Mouse (Mus musculus): ENCODE results near the gene Zbtb9. TPM values are rescaled to one million over a fixed set of nuclear protein-coding genes. Genes with fewer than 3 reads are reported as not detected.
"Not testable (repeated sequence)": the region's sequence is repeated elsewhere in the genome, so short reads cannot be mapped to it uniquely, and the experiment has no call there.

The Zbtb9 gene
- polyA plus RNA-seq, 1 experiment from 2014 or later = 16.7 TPM

DNA sequence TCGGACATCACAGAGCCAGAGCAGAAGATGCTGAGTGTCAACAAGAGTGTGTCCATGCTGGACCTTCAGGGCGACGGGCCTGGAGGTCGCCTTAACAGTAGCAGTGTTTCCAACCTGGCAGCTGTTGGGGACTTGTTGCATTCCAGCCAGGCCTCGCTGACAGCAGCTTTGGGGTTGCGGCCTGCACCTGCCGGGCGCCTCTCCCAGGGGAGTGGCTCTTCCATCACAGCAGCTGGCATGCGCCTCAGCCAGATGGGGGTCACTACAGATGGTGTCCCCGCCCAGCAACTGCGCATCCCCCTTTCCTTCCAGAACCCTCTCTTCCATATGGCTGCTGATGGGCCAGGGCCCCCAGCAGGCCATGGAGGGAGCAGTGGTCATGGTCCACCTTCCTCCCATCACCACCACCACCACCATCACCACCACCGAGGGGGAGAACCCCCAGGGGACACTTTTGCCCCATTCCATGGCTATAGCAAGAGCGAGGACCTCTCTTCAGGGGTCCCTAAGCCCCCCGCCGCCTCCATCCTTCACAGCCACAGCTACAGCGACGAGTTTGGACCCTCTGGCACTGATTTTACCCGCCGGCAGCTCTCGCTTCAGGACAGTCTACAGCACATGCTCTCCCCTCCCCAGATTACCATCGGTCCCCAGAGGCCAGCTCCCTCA lies 11.3 kb upstream of the Zbtb9 start:
- 95% methylated on average over 21 of the region's 21 CpGs for WGBS
- no peak overlapping the region for H3K4me2 ChIP-seq (replicated peaks)
- no peak overlapping the region for H3K4me3 ChIP-seq
- H3K4me1 ChIP-seq = no peaks in the 10 kb centered on the region
- H3K9ac ChIP-seq = no peak overlapping the region
- H3K27ac ChIP-seq = no peak overlapping the region
- ATAC-seq (ENCODE audit: low FRiP score, low read depth) = 0 out of 2 replicates have a peak, but pooled peaks have one; percentile 34
- no peaks in the 10 kb centered on the region for H3K27me3 ChIP-seq
- H3K9me3 ChIP-seq = no peaks in the 10 kb centered on the region
- peaks cover 98% of the 10 kb centered on the region for H3K36me3 ChIP-seq

DNA sequence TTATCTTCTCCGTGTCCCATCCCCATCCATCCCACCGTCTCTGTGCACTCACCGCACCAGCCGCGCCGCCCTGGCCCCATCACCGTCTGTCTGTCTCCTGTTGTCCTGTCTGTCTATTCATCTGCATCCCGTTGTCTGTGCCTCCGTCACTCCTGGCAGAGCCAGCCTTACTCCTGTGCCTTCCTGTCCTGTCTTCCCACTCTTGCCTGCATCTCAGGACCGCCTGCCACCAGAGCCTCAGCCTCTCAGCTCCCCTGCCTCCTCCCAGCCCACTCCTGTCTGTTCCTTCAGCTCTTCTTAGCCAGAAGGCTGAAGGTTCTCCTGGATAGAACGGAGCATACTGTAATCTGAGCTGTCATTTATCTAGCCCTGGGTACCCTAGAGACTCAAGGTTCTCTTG lies 6.0 kb upstream of the Zbtb9 start:
- no peaks in the 10 kb centered on the region for H3K27me3 ChIP-seq
- H3K9me3 ChIP-seq = no peaks in the 10 kb centered on the region
- 88% methylated on average over 11 of the region's 11 CpGs for WGBS
- no peak for ATAC-seq (ENCODE audit: low FRiP score, low read depth)
- peaks cover 14% of the 10 kb centered on the region for H3K4me1 ChIP-seq
- H3K27ac ChIP-seq = no peak overlapping the region
- H3K9ac ChIP-seq = no peak overlapping the region
- peaks cover 77% of the 10 kb centered on the region for H3K36me3 ChIP-seq
- no peak overlapping the region for H3K4me2 ChIP-seq (replicated peaks)
- H3K4me3 ChIP-seq = no peak overlapping the region

DNA sequence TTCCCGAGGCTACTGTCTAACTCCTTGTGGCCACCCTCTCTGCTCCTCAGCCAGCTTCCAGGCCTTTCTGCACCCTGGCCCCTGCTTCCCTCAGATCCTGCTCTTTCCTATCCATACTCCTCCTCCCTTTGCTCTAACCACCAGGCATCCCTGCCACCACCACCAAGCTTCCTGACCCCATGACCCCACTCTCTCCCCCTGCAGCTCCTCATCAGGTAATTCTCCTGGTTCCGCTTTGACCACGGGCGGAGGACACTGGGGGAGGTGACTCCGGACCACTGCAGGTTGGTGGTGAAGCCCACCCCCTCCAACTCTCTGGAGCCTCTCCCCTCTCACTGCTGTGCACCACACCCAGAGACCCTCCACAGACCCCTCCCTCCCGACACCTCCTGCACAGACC lies 5.5 kb upstream of the Zbtb9 start:
- H3K27ac ChIP-seq = no peak overlapping the region
- 83% methylated on average over 6 of the region's 6 CpGs for WGBS
- no peaks in the 10 kb centered on the region for H3K27me3 ChIP-seq
- H3K4me2 ChIP-seq (replicated peaks) = no peak overlapping the region
- no peak for ATAC-seq (ENCODE audit: low FRiP score, low read depth)
- no peaks in the 10 kb centered on the region for H3K9me3 ChIP-seq
- H3K36me3 ChIP-seq = peaks cover 72% of the 10 kb centered on the region
- no peak overlapping the region for H3K9ac ChIP-seq
- no peak overlapping the region for H3K4me3 ChIP-seq
- H3K4me1 ChIP-seq = peaks cover 15% of the 10 kb centered on the region

DNA sequence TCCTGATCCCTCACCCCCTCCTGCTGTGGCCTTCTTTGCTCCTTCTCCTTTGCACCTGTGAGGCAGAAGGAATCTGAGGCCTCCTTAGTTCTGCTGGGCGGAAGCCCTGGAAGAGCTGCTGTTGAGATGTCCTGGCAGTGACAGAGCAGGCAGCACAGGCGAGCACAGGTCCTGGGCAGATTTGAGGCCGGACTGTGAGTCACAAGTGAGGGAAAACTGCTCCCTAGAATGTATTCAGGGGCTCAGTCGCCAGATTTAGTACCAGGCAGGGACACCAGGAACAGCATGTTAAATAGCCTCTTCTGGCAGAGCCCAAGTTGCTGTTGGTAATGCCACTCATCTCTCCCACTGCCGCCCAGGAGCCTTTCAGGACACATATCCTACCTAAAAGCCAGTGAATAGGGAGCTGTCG lies 4.8 kb upstream of the Zbtb9 start:
- WGBS = 80% methylated on average over 6 of the region's 6 CpGs
- no peak overlapping the region for H3K27ac ChIP-seq
- ATAC-seq (ENCODE audit: low FRiP score, low read depth) = no peak
- no peaks in the 10 kb centered on the region for H3K9me3 ChIP-seq
- H3K9ac ChIP-seq = no peak overlapping the region
- no peak overlapping the region for H3K4me2 ChIP-seq (replicated peaks)
- no peaks in the 10 kb centered on the region for H3K27me3 ChIP-seq
- no peak overlapping the region for H3K4me3 ChIP-seq
- H3K36me3 ChIP-seq = peaks cover 65% of the 10 kb centered on the region
- H3K4me1 ChIP-seq = peaks cover 15% of the 10 kb centered on the region

- Histone ChIP-seq H3K27me3 (no peaks in the 10 kb centered on the region), H3K4me2 (replicated peaks) (no peak overlapping the region), H3K9me3 (no peaks in the 10 kb centered on the region), H3K27ac (no peak overlapping the region), H3K4me1 (peaks cover 23% of the 10 kb centered on the region), H3K36me3 (peaks cover 59% of the 10 kb centered on the region), H3K4me3 (no peak overlapping the region), H3K9ac (no peak overlapping the region)
- ATAC-seq (ENCODE audit: low FRiP score, low read depth) = no peak
- WGBS = 89% methylated on average over 6 of the region's 6 CpGs
Observed at GRCm38 (mm10) chr17:26969257-26969656, 3.7 kb upstream of the Zbtb9 start.

DNA sequence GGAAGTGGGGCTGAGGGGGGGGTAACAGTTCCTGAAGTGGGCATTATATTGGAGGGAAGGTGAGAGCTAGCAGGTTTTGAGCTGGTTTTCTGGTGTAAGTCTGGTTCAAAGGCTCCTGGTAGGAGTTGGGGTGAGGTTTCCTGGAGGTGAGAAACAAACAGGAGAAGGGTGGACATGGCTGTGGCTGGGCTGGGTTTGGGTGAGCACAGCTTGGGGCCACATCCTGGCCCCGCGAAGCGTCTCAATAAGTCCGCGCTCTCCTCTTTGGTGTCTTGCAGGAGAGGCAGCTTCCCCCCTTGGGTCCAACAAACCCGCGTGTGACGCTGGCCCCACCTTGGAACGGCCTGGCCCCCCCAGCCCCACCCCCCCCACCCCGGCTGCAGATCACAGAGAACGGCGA lies 2.7 kb upstream of the Zbtb9 start:
- Histone ChIP-seq H3K27ac (0 out of 2 replicates have a peak overlapping the region, but pooled peaks have one; percentile 22), H3K9ac (0 out of 2 replicates have a peak overlapping the region, but pooled peaks have one; percentile 8), H3K4me3 (no peak overlapping the region), H3K9me3 (no peaks in the 10 kb centered on the region), H3K36me3 (peaks cover 59% of the 10 kb centered on the region), H3K4me2 (replicated peaks) (no peak overlapping the region), H3K27me3 (no peaks in the 10 kb centered on the region), H3K4me1 (peaks cover 33% of the 10 kb centered on the region)
- 71% methylated on average over 12 of the region's 12 CpGs for WGBS
- no peak for ATAC-seq (ENCODE audit: low FRiP score, low read depth)

DNA sequence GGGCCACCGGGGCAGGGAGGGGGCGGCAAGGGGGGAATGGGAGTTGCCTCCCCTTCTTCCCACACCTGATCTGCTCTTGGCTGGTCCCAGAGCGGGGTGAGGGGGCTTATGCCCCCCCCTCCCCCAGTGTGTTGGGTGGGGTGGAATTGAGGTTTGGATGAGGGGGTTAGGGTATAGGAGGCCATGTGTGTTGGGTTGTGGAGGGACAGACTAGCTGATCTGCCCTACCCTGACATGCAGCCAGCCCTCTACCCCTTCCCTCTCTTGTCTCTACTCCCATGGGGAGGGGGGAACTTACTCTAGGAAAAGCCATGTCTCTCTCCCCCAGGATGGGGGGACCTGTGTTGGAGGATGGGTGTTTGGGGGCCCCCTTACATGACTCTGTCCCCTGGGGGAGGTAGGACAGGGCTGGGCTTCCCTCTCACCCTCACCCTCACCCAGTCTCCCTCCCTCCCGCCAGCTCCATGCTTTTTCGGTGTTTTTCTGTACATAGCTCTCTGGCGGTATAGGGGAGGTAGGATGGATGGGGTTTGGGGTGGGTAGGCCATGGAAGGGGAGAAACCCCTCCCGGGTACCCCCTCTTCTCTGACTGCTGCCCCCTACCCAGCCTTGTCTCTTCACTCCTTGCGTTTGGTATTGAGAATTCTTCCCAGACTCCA lies 1.6 kb upstream of the Zbtb9 start:
- peak overlapping the region; percentile 86; the same call in 1 of the 2 replicates for H3K9ac ChIP-seq
- H3K4me2 ChIP-seq (replicated peaks) = peak overlapping the region; percentile 98
- peaks cover 59% of the 10 kb centered on the region for H3K36me3 ChIP-seq
- peaks cover 41% of the 10 kb centered on the region for H3K4me1 ChIP-seq
- no peaks in the 10 kb centered on the region for H3K9me3 ChIP-seq
- H3K27ac ChIP-seq = no peak overlapping the region
- peak overlapping the region; percentile 87 for H3K4me3 ChIP-seq
- 56% methylated on average over 8 of the region's 8 CpGs for WGBS
- ATAC-seq (ENCODE audit: low FRiP score, low read depth) = no peak
- H3K27me3 ChIP-seq = no peaks in the 10 kb centered on the region

GRCm38 (mm10) chr17:26972107-26972506 lies 860 bp upstream of the Zbtb9 start:
- peaks cover 59% of the 10 kb centered on the region for H3K36me3 ChIP-seq
- H3K4me2 ChIP-seq (replicated peaks) = peak overlapping the region; percentile 98
- H3K4me3 ChIP-seq = peak overlapping the region; percentile 87
- H3K9me3 ChIP-seq = no peaks in the 10 kb centered on the region
- H3K27ac ChIP-seq = peak overlapping the region; percentile 90
- ATAC-seq (ENCODE audit: low FRiP score, low read depth) = no peak
- H3K27me3 ChIP-seq = no peaks in the 10 kb centered on the region
- peaks cover 46% of the 10 kb centered on the region for H3K4me1 ChIP-seq
- WGBS = 1% methylated on average over 3 of the region's 3 CpGs
- peak overlapping the region; percentile 86 for H3K9ac ChIP-seq

DNA sequence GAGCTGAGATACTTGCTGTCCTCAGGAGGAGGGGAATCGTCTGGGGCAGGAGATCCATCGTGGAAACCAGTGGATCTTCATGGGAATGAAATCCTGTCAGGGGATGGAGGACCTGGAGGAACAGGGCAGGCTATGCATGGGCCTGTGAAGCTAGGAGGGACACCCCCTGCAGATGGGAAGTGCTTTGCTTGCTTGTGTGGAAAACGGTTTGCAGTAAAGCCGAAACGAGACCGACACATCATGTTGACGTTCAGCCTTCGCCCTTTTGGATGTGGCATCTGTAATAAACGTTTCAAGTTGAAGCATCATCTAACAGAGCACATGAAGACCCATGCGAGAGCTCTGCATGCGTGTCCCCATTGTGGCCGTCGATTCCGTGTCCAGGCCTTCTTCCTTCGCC lies 1.6 kb downstream of the Zbtb9 start:
- Histone ChIP-seq H3K27me3 (no peaks in the 10 kb centered on the region), H3K9me3 (0 out of 2 replicates have a peak, but pooled peaks cover 3% of the 10 kb centered on the region), H3K27ac (no peak overlapping the region), H3K4me1 (peaks cover 46% of the 10 kb centered on the region), H3K9ac (peak overlapping the region; percentile 86; the same call in 1 of the 2 replicates), H3K4me3 (peak overlapping the region; percentile 87; the same call in 1 of the 2 replicates), H3K4me2 (replicated peaks) (peak overlapping the region; percentile 98), H3K36me3 (peaks cover 60% of the 10 kb centered on the region)
- no peak for ATAC-seq (ENCODE audit: low FRiP score, low read depth)
- 94% methylated on average over 15 of the region's 15 CpGs for WGBS

- Histone ChIP-seq H3K4me3 (no peak overlapping the region), H3K4me1 (peaks cover 46% of the 10 kb centered on the region), H3K27ac (no peak overlapping the region), H3K4me2 (replicated peaks) (no peak overlapping the region), H3K9ac (no peak overlapping the region), H3K27me3 (no peaks in the 10 kb centered on the region), H3K36me3 (peaks cover 61% of the 10 kb centered on the region), H3K9me3 (0 out of 2 replicates have a peak, but pooled peaks cover 3% of the 10 kb centered on the region)
- no peak for ATAC-seq (ENCODE audit: low FRiP score, low read depth)
Observed at GRCm38 (mm10) chr17:26975415-26975814, 2.4 kb downstream of the Zbtb9 start.

- not testable (repeated sequence) for H3K27me3 ChIP-seq; ATAC-seq (ENCODE audit: low FRiP score, low read depth); H3K9ac ChIP-seq; H3K9me3 ChIP-seq; H3K27ac ChIP-seq; H3K4me2 ChIP-seq (replicated peaks); H3K4me3 ChIP-seq
- H3K36me3 ChIP-seq = peaks cover 64% of the 10 kb centered on the region
- 91% methylated on average over 6 of the region's 6 CpGs for WGBS
- H3K4me1 ChIP-seq = peaks cover 30% of the 10 kb centered on the region
Observed at GRCm38 (mm10) chr17:26977354-26977753, 4.4 kb downstream of the Zbtb9 start.

DNA sequence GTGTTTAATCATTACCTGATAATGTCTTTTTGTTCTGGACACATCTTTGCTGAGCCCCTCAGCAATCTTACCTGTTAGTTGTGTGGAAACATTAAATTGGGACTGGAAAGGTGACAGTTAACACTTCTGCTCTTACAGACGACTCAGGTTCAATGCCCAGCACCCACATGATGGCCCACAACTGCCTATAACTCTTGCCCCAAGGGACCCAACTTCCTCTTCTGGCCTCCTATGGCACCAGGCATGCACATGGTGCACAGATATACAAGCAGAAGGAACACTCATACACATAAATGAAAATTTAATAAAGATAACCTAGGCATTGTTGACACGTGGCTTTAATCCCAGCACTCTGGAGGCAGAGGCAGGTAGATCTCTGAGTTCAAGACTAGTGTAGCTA lies 6.5 kb downstream of the Zbtb9 start:
- H3K36me3 ChIP-seq = peaks cover 60% of the 10 kb centered on the region

More for the DNA sequence above, 6.5 kb downstream of the Zbtb9 start:
- no peak overlapping the region for H3K4me2 ChIP-seq (replicated peaks)
- no peak for ATAC-seq (ENCODE audit: low FRiP score, low read depth)
- H3K4me3 ChIP-seq = no peak overlapping the region
- H3K9ac ChIP-seq = no peak overlapping the region
- H3K27me3 ChIP-seq = no peaks in the 10 kb centered on the region
- 0 out of 2 replicates have a peak, but pooled peaks cover 3% of the 10 kb centered on the region for H3K9me3 ChIP-seq
- 76% methylated on average over 2 of the region's 2 CpGs for WGBS
- no peak overlapping the region for H3K27ac ChIP-seq
- peaks cover 21% of the 10 kb centered on the region for H3K4me1 ChIP-seq

All from limb, embryonic 13.5 days (tissue).